Mouse (Mus musculus): ENCODE results near the gene Kansl1. TPM values are rescaled to one million over a fixed set of nuclear protein-coding genes. Genes with fewer than 3 reads are reported as not detected.

The Kansl1 gene
- total RNA-seq, 4 experiments from 2014 or later: 49.5 to 71.3 (median 64.1) TPM

GRCm38 (mm10) chr11:104438450-104438849 lies 30.2 kb downstream of the Kansl1 start:
- no peak for DNase-seq

DNA sequence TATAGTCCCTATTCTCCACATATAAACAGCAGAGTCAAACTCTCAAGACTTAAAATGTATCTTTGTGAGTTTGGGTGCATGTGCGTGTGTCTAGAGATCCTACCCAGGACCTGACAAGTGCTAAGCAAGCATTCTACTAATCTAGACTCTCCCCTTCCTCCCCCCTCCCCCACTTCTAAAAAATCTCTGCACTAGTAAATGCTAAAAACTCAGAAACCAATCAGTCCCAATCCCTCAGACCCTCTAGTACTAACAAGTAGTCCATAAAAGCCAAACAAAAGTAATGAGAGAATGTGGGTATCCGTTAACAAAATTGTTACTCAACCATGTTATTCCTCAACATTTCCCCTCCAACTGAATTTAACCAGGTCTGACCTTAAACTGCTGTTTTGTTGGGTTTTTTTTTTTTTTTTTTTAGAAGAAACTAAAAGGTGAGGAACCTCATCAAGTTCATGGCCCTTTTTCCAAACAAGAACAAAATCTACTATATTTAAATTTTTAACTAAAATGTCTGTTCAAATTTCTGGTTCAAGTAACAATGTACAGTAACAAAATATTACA lies 32.2 kb downstream of the Kansl1 start:
- DNase-seq: no peak

- no peak for DNase-seq
Measured at GRCm38 (mm10) chr11:104435753-104436152, 32.9 kb downstream of the Kansl1 start.

DNA sequence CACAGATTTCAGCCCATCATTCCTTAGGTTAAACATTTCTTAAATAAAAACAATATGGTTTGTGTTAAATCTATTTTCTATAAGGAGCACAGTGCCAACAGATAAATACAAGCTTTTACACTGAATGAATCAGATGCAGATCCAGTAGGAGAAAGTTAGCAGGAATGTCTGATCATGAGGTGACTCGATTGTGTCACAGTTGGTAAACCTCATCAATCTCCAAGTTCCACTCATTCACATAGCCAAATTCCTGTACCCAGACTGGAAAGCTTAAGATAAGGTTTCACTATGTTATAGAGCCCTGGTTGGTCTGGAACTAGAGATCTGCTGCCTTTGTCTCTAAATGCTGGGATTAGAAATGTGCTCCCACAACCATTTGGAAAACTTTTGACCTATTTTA lies 33.5 kb downstream of the Kansl1 start:
- DNase-seq: no peak

DNA sequence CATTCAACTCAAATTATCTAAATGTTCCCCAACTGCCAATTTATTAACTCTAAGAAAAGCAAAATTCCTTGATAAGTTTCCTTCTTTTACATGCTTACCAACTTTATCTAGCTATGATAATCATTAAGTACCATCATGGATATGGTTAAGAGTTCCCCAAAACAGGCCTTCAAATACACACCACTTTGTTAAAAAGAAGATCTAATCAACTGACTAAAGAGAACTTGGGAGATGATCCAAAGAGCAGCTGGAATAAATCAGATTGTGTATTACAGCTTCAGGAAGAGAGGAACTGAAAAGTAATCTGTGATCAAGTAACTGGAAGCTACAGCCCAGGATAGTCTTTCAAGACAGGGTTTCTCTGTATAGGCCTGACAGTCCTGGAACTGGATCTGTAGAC lies 36.4 kb downstream of the Kansl1 start:
- DNase-seq: no peak

DNA sequence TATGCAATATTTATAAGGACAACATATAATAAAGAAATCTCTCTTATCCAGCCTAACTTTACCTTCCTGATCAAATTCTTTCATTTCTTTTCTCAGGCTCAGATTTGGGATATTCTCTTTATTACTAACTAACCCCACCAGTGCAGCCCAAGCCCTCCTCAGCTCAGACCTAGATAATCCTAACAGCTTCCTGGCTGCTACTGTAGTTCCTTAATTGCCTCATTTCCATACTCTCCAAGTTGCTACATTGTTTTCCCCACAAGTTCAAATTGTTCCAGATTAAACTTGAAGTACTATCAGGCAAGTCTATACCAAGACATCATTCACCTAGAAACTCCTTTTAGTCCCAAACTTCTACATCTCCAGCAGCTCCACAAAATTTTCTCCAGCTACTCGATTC lies 36.9 kb downstream of the Kansl1 start:
- no peak for DNase-seq

DNA sequence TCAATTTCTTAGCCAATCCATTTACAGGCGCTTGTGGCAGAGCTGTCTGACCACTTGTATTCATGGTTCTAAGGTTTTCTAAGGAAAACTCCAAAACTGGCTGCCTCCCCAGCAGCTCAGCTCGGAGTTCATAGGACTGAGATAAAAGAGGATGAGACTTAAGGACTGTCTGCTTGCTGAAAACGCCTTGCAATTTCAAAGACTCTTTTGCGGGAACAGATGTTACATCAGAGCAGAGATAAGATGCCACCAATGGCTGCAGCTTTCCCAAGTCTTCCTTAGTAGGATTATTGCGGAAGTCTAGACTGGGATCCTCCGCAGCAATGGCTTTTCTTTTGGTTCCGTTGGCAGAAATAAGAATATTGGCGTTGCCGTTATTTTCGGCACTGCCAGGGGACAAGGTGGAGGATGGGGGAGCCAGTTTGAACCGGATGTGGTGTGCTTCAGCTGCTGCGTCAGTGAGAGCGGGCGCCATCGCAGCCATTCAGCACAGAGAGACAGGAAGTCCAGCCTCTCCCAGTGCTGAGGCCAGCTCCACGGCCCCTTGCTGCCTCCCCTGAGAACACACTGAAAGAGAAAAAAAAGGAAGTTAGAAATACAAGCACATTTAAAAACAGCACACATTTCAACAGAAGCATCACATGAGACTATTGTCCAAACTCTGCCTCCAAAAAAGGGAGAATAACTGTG lies 43.8 kb downstream of the Kansl1 start:
- DNase-seq: peak; percentile 23

GRCm38 (mm10) chr11:104412254-104412653 lies 56.4 kb downstream of the Kansl1 start:
- no peak for DNase-seq

- DNase-seq: no peak
Measured at GRCm38 (mm10) chr11:104407391-104407790, 61.3 kb downstream of the Kansl1 start.

GRCm38 (mm10) chr11:104400961-104401360 lies 67.7 kb downstream of the Kansl1 start:
- DNase-seq: no peak

- DNase-seq: peak; percentile 29
Measured at GRCm38 (mm10) chr11:104399459-104400216, 69.0 kb downstream of the Kansl1 start.

DNA sequence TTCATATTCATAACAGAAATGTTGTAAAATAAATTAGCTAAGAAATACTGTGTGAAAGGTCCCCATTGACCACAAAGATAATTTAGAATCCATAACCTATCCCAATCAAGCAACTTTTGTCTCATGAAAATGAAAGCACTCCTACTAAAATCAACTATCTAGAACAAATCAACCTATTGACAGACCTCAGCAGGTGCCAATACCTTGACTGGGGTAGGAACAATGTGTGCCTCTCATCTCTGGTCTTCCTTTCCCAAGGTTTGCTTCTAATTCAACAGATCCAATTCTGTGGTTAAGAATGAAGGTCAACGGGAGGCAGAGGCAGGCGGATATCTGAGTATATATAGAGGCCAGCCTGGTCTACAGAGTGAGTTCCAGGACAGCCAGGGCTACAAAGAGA lies 73.0 kb downstream of the Kansl1 start:
- no peak for DNase-seq

DNA sequence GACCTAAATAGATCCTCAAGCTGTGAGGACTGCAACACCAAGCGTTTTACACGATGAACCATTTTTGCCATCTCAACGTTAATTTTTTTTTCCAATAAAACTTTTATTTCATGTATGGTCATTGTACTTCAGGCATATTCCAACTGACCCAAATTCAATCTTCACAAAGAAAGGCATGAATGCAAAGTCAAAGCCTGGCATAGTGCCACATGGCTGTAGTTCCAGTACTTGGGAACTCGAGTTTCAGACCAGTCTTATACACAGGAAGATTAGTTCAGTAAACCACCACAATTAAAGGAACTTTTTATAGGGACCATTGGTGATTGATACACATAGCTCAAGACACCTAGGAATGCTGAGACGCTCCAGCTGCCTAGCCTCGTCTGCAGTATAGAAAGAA lies 75.5 kb downstream of the Kansl1 start:
- DNase-seq: no peak

DNA sequence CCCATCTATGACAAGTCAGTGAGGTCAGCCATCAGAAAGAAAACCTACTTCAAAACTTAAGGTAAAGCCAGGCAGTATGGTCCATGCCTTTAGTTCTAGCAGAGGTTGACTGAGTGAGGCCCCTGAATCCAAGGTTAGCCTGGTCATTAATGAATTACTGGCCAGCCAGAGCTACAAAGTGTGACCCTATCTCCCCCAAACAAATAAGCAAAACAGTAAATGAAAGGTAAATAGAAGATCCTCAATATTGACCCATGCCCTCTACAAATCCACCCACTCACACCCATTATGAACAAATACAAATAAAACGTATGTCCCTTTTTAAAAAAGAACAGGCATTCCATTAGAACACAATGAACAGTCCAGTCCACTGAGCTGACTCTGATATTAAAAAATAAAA lies 76.5 kb downstream of the Kansl1 start:
- no peak for DNase-seq

DNA sequence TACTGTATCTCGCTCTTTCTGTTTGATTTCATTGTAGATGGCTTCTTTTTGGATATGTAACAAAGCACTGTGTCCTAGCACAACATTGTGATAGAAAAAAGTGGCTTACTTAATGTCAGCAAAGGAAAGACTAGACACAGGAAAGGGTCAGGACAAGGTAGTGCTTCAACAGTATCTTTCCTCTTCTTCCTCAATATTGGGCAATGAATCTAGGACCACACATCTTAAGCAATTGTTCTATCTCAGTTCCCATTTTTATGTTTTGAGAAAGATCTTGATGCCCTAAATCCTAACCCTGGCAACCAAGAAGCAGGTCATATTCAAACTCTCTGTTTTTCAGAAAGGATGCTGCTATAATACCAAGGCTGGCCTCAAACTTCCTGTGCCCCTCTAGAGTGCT lies 81.4 kb downstream of the Kansl1 start:
- DNase-seq: no peak

DNA sequence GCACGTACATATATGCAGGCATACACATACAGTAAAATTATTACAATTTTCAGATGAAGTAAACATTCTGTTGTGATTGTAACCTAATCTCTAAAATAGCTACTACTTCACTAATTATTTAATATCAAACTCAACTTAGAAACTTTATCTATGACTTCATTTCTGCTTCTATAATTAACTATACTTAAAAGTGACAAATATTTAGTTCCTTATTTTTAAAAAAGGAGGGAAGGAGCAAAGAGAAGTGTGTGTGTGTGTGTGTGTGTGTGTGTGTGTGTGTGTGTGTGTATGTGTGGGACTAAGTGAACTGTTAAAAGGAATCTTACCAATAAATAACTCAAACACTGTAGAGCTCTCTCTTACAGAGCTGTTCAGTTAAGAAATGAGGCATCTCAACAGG lies 82.1 kb downstream of the Kansl1 start:
- no peak for DNase-seq

GRCm38 (mm10) chr11:104383167-104383810 lies 85.4 kb downstream of the Kansl1 start:
- DNase-seq: no peak

DNA sequence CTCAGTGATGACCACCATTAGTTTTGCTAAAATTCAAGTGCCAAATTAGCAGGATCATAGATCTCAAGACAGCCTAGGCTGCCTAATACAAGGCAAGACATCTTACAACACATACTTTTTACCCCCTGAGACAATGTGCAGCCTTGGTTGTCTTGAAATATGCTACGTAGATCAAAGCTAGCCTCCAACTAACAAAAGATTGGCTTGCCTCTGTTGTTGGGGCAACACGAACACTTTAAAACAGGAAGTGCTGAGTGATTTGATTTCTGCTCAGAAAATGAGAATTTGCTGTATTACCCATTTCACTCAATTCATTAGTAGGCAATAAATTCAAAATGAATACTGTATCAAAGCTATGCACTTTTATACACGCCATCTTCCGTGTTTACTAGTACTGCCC lies 86.8 kb downstream of the Kansl1 start:
- DNase-seq: no peak

GRCm38 (mm10) chr11:104379635-104380034 lies 89.0 kb downstream of the Kansl1 start:
- DNase-seq: no peak

DNA sequence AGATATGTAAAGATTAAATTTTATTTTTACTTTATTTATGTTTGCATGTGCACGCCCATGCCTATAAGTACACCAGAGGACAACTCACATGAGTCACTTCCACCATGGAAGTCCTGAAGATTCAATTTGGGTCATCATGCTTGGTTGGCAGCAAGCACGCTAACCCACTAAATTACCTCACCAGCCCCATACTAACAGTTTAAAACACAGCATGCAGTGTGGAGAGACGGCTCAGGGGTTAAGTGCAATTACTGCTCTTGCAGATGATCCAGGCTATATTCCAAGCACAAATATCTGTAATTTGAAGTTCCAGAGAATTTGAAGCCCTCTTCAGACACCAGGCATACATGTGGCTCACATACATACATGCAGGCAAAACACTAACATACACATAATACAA lies 92.4 kb downstream of the Kansl1 start:
- DNase-seq: no peak

GRCm38 (mm10) chr11:104367486-104368190 lies 101.0 kb downstream of the Kansl1 start:
- DNase-seq: no peak

DNA sequence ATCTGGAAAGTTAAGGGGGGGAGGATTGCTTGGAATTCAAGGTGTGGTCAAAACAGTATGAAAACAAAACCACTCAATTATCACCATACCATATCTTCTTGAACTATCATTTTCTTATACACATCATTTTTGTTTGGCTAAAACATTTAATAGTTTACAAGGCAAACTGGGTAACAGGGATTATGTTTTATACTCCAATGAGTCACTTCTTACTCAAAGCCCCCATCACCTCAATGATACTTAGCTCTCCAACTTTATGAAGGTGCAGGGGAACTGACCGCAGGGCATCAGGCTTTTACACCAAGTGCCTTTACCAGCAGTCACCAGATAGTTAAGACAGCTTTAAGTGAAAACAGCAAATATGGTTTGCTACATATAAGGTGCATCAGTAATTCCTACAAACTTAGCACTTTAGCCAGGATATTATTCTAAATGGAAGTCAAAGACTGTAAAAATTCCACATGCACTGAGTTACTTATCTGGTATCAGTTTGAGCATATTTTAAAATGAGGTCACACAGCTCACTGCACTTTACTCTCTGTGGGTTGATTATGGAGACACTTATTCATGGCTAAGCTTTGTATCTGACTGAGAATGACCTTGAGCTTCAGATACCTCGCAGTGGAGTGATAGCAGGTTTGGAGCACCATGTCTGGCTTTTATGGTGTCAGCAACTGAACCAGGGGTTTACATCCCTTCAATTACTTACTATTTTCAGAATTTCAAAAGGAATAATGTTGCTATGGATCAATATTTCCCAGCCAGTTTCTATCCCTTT lies 104.6 kb downstream of the Kansl1 start:
- no peak for DNase-seq
